Mouse (Mus musculus) cortical plate, adult 2 months (tissue): ENCODE measurements at regions not wholly inside any gene's neighbourhood (a gene's known extent, or its start where the extent isn't known, plus 50 kb on each side); places are given as distances from the start of the nearest gene placed in this dataset.

Source experiments
- CTCF ChIP-seq: fragments of 200-500 bp; IDR thresholded peaks from 2 replicates; pipeline ENCODE4 v1.5.1; 2011; ENCODE audit warnings: mild to moderate bottlenecking, control low read depth, low read length; ENCODE audit not compliant: insufficient read depth; ENCODE audit errors: extremely low read depth
- POLR2A ChIP-seq: fragments of 200-500 bp; IDR thresholded peaks from 2 replicates; pipeline ENCODE4 v1.6.1; 2011; ENCODE audit warnings: mild to moderate bottlenecking, low read length, control low read depth; ENCODE audit not compliant: insufficient read depth; ENCODE audit errors: extremely low read depth

- no peak for TF ChIP-seq CTCF
- no peak for TF ChIP-seq POLR2A
Measured at GRCm38 (mm10) chr12:107291377-107291776, 197.1 kb upstream of the 3110018I06Rik start.
